Mouse (Mus musculus) G1E (cell line): ENCODE results near the gene Pitpnm3.

ENCODE experiments used
- CTCF ChIP-seq: IDR thresholded peaks from 2 replicates; pipeline ENCODE4 v1.5.1; 2012; ENCODE audit warnings: low read depth, low read length, inconsistent platforms, mixed read lengths
- GATA1 ChIP-seq: IDR thresholded peaks from 2 replicates; pipeline ENCODE4 v1.6.1; 2012; ENCODE audit warnings: borderline replicate concordance, low read length, inconsistent platforms, mixed read lengths
- GATA2 ChIP-seq: IDR thresholded peaks from 2 replicates; pipeline ENCODE4 v1.6.1; 2012; ENCODE audit warnings: low read depth, low read length, inconsistent platforms, borderline replicate concordance
- TAL1 ChIP-seq: conservative IDR thresholded peaks from 2 replicates; pipeline ENCODE4 v1.6.1; 2012; ENCODE audit warnings: low read depth, low read length, inconsistent platforms, mixed read lengths

GRCm38 (mm10) chr11:72082601-72083000, 53.0 kb downstream of the Pitpnm3 start:
- no peak for TF ChIP-seq CTCF
- no peak for TF ChIP-seq TAL1
- TF ChIP-seq GATA1 = no peak
- no peak for TF ChIP-seq GATA2
